Mouse (Mus musculus): ENCODE measurements at regions not wholly inside any gene's neighbourhood (a gene's known extent, or its start where the extent isn't known, plus 50 kb on each side); places are given as distances from the start of the nearest gene placed in this dataset.
A peak's percentile ranks its signal among the peaks of the same experiment; 100 is the strongest.

DNA sequence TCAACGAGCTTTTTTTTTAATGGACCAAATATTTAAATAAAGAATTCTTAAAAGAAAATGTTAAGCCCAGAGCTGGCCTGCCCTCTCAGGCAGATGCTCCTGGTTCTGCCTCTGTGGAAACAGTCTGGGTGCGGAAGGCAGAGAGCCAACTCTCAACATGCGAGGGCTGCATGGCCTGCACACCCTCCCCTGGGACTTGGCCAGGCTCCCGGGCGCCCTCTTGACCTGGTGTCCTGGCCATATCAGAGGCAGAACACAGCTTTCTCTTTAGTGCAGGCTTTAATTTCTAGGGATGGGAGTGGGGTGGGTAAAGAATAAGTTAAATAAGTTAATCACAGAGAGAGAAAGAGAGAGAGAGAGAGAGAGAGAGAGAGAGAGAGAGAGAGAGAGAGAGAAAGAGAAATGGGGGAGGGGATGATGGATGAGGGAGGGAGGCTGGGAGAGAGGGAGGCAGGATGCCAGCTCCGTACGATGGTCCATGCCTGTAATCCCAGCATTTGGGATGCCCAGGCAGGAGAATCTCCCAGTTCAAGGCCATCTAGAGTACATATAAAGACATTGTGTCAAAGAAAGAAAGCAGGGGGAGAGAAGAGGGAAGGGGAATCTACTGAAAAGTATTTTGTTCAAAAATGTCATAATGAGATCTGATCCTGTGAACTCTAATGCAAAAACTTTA lies 123.2 kb upstream of the Plekha5 start:
- peak in 1 of 2 experiments; percentile 26 for DNase-seq (ENCODE audit: low spot score in 2 of 2)

DNA sequence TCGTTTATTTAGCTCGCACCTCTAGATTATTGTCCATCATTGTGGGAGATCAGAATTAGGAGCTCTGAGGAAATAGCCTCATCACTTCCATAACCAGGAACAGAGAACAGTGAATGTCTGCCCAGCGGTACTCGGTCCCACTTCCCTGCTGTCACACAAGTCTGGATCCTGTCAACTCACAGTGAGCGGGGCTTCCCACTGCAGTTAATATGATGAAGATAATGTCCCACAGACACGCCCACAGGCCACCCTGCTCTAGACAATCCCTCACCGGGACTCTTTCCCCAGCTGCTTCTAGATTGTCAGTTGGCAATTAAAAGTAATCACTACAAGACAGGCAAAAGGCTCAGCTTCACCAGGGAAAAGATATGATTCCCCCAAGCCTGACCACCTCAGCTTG lies 124.2 kb upstream of the Plekha5 start:
- peak in 1 of 2 experiments; percentile 50 for DNase-seq (ENCODE audit: low spot score in 2 of 2)

DNA sequence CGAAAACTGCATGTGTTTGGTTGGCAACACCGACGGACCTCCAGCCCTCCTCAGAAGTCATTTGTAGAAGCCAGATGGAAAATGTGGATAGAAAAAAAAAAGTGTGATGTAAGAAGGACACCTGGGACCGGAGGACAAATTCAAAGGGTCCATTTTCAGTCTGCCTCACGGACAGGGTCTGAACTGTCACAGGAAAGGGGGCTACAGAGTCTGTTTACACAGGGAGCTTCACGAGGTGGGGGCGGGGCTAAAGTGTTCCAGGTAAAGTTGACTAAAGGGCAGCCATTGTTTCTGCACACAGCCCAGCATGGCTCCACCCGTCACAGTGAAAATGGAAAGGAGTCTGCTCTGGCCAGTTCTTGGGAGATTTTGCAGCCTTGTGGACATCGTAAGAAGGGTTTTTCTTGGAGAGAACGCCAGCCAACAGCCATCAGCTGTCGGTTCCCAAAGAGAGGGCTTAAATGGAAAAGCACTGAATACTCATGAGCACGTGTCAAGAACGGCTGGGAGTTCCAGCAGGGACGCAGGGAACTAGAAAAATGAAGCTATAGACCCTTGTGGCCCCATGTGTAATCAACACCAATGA lies 125.8 kb upstream of the Plekha5 start:
- no peak for DNase-seq (ENCODE audit: low spot score in 2 of 2)

DNA sequence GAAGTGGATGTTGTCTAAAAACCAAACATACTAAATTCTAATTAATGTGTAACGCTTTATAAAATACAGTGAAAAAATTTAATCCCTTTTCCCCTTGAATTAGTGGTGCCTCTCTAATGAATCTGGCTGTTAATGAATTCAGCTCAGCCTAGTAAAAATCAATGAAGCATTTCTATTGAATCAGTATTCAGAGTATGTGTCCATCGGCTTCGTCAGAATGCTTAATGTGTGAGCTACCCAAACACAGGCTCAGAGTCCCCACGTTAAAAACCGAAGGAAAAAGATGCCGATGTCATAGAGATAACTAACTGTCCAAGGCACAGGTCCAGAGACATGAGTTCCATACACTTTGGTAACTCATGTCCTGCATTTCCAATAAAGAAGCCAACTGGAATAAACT lies 126.3 kb upstream of the Plekha5 start:
- no peak for DNase-seq (ENCODE audit: low spot score in 2 of 2)

DNA sequence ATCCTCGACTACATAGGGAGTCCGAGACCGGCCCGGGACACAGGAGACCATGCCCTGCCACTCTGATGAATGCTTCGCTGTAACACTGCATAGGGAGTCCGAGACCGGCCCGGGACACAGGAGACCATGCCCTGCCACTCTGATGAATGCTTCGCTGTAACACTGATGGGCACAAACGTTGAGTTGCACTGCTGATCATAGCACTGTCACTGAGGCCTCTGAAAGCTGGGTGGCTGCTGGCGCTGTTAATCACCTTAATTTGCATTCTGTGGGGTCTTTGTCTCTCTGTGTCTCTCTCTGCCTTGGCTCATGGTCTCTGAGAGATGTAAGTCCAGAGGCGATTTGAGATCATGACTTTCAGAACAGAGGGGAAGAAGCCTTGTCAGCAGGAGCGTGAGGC lies 133.7 kb upstream of the Plekha5 start:
- peak in 1 of 2 experiments; percentile 52 for DNase-seq (ENCODE audit: low spot score in 2 of 2)

DNA sequence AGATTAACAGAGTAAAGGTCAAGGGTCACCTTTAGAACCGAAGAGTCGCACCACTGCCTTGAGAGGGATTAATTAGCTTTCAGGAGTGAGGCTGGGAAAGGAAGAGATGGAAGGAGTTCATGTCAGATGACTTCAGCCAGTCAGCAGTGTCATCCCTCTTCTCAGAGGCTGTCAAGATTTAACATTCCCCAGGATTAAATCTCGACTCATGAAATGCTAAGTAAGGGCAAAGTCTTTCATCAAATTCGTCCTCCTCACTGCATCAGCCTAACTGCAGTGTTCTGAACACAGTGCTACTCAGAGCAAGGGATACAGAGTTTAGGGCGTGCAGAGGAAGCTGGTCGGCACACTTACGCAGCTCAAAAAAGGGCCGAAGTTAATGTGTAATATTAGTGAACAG lies 135.1 kb upstream of the Plekha5 start:
- no peak for DNase-seq (ENCODE audit: low spot score in 2 of 2)

DNA sequence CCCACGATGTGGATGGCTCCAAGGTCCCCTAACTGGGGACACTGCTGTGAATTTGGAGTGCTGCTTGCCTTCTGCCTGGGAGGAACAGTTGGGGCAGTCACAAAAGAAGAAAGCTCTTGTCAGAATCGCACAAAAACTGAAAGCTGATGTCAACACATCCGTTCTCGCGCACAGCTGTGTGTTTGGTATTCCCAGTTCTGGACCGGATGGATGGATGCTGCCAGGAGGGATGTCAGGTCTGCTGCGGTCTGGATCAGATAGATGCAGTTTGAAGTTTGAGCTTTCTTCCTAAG lies 141.6 kb upstream of the Plekha5 start:
- DNase-seq (ENCODE audit: low spot score in 2 of 2), result no peak

DNA sequence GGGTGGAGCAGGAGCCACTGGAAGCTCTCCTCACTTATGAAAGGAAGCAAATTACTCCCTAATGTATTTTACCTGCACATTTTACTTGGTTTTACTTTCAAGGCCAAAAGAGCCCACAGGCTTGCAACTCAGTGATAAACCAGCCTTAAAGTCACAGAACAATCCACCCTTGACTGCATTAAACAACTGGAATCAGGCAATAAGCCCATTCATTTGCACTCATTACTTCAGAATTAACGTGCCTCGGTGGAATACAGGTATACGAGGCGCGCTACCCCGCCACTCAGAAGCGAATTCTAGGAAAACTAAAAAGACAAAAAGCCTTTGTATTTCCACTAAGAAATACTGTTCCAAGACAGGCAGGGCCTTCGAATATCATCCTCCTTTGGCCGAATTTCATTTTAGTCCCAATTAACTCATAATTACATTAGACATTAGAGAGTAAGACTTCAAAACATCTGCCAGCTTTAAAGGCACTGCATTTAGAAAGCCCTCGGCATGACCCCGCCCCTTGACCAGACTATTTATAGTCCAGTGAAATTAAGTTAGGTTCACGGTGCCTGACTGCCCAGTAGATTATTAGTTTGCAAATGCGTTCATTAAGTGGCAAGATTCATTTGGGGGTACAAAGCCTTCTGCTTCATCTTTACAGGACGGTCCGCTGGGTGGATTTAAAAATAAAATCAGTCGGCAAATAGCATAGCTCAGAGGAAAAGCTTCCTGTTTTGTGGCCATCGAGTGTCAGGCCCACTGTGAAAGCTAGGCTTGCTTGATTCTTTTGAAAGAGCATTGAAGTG lies 142.2 kb upstream of the Plekha5 start:
- DNase-seq (ENCODE audit: low spot score in 2 of 2), result no peak

DNA sequence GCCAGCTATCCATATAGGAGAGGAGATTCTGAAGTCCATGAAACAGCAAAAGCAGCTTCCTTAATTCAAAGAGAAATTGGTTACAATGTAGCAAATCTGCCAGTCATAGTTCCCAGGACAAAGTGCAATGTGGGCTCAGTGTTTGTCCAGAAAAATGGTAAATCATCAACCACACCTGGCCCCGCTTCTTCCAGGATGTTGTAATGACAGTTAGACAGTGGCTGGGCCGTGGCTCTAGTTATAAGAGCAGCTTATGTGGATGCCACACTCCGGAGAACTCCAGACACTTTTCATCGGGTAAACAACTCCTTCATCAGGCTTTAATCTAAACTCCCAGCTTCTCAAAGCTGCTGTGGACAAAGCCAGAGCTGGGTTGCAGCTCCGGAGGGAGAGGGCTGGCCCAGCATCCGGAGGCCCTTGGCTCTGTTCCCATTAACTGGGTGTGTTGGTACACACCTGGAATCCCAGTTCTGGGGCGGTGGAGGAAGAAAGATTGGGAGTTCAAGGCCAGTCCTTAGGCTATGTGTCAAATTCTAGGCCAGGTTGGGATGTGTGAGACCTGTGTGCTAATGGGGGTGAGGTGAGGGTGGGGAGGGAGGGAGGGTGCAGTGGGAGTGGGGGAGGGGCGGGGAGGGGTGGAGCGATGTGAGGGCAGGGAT lies 142.9 kb upstream of the Plekha5 start:
- DNase-seq (ENCODE audit: low spot score in 2 of 2), result no peak

DNA sequence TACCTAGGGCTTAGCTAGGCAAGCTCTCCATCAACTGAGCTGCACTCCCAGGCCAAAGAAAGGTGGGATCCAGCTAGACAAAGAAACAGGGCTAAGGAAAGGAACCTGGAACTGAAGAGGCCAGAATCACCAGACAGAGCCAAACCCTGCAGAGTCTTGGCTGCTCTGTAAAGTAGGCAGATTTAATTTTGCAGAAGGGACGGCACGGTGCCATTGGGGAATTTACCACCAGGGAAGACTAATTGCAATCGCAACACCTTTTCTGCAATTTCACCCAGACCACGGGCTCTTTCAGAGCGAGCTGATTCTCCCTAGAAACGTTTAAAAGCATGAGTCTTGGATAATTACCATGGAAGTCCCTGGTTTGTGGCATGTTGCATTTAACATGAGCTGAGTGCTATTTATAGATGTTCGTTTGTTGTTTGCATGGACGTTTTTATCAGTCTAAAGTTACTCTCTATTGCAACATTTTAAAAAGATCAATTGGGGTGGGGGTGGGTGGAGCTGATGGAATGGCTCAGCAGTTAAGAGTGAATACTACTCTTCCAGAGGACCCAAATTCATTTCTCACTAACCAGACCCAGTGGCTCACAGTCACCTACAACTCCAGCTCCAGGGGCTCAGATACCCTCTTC lies 144.0 kb upstream of the Plekha5 start:
- peak in 1 of 2 experiments; percentile 12 for DNase-seq (ENCODE audit: low spot score in 2 of 2)

DNA sequence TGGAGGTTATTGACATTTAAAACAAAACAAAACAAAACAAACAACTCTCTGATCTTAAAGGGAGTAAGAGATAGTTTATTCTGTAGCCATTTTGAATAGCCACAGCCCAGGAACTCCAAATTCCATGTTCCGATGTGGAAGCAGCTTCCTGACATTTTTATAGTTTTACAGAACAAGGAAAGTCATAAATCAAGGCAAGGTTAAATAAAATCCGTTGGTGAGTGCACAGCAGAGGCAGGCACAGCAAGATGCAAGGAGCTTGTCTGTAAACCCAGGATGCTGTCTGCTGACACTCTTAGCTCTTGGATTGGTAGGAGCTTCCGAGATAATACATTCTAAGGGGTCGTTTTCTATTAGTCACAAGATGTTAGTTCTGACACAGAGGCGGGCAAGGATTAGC lies 145.1 kb upstream of the Plekha5 start:
- DNase-seq (ENCODE audit: low spot score in 2 of 2), result no peak

DNA sequence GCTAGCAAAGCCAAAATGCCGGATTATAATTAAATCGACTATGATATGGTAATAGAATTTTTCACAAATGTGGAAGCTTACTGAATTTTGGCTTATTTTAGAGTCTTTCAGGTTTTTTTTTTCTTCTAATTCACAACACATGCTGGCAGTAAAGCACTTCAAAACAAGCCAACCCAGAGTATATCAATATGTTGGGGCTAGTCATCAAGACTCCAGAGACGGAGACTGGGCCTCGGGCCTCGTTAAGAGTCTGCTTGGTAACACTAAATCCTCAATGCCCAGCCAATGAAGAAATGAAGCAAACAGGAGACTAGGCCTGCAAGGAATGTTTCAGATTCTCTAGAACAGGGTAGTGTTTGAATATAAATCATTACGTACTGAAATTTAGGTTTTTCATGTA lies 153.3 kb upstream of the Plekha5 start:
- DNase-seq (ENCODE audit: low spot score in 2 of 2), result no peak

DNA sequence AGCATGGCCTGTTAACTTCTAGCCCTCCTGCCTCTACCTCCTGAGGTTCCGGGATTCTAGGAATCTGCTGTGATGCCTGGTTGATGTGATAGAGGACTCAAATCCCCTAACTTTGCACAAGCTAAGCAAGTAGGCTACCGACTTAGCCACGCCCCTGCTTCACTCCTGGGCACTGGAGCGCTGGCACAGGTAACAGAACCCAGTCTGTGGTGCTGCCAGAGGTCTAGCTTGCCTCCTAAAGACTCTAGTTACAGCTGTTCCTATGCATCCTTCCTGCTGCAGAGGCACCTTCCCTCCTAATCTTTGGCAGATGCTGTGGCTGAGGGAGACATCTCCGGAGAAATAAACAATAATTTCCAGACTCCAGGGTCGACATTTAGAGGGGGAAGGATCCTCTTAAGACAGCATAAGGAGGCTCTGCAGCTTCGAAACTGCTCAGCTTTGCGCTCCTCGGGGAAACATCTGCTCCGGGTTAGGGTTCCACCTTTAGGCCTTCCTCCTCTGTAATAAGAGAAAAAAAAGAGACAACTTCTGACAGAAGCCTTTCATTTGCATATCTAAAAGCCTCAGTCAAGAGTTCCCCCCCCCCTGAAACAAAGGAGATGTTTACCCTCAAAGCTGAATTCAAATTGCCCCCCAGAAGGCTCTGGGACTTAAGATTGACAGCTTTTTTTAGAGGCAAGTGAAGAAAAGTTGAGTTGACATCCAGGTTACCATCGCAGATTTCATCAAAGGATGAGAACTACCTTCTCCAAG lies 155.4 kb upstream of the Plekha5 start:
- DNase-seq (ENCODE audit: low spot score in 2 of 2), result no peak

DNA sequence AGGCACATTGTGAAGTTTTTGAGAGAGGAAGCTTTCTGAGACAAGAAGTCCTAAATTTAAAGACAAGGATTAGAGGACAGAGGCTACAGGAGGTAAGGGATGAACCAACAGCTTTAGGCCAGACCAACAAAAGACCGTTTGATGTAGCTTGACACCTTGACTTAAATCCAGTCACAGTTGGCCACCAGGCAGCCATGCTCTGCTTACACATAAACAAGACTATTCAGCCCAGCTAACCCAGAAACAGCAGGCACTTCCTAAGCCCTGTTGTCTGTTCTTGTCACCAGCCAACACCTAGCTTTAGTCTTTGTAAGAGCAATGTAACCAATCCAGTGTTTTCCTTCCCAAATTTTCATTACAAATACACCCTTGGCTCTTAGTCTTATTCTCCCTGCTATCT lies 159.9 kb upstream of the Plekha5 start:
- DNase-seq (ENCODE audit: low spot score in 2 of 2), result no peak

DNA sequence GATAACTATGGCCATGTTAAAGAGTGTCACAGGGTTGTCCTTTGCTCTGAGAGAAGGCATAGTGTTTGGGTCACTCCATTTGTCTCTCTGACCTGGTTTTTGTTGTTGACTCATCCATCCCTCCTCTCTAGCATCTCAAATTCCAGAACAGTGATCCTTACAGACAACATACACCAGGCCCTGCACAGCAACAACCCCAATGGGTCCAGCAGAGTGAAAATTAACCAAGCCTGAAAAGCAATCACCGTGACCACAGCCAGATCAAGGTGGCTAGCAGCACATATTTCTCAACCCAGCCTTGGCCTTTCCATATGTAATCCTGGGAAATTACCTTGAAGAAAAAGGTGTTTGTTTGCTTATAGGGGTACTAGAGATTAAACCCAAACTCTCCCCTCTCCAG lies 162.0 kb upstream of the Plekha5 start:
- DNase-seq (ENCODE audit: low spot score in 2 of 2), result no peak

DNA sequence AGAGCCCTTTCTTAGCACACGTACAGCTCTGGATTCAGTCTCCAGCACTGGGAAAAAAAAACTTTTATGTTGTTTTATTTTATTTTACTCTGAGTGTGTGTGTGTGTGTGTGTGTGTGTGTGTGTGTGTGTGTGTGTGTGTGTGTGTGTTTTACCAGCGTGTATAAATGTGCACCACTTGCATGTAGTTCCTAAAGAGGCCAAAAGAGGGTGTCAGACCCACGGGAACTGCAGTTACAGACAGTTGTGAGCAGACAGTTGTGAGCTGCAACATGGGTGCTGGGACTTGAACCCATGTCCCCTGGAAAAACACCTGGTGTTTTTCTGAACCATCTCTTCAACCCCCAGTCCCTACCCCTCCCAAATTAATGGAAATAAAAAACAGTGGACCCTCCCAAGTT lies 165.1 kb upstream of the Plekha5 start:
- no peak for DNase-seq (ENCODE audit: low spot score in 2 of 2)

DNA sequence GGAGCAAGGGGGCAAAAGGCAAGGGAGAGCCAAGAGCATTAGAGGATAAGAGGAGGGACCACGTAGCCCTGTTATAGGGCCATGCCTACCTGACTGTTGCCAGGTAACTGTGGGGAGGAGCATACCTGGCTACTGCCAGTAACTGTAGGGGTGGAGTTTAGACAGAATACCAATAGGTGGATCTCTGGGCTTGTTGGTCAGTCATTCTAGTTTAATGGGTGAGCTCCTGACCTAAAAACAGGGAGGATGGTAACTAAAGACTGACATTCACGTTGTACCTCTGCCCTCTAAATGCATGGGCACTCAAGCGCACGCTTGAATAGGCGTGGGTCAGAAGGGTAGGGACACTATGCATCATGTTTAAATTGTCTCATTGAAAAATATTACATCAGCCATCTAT lies 165.8 kb upstream of the Plekha5 start:
- no peak for DNase-seq (ENCODE audit: low spot score in 2 of 2)

DNA sequence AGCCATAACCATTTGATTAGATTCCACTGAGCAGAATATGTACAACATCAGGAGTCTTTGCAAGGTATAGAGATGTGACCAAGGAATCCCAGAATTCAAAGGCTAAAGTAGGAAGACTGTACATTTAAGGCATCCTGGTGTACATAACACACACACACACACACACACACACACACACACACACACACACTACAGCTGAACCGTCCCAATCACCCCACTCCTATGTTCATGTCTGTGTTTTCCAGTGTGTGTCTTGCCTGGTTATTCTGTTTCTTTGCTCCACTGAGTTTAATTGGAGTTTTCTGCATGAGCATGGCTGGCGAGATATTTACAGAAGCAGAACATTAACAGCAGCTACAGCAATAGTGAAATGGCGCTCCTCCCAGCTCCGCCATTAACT lies 172.3 kb upstream of the Plekha5 start:
- no peak for DNase-seq (ENCODE audit: low spot score in 2 of 2)

DNA sequence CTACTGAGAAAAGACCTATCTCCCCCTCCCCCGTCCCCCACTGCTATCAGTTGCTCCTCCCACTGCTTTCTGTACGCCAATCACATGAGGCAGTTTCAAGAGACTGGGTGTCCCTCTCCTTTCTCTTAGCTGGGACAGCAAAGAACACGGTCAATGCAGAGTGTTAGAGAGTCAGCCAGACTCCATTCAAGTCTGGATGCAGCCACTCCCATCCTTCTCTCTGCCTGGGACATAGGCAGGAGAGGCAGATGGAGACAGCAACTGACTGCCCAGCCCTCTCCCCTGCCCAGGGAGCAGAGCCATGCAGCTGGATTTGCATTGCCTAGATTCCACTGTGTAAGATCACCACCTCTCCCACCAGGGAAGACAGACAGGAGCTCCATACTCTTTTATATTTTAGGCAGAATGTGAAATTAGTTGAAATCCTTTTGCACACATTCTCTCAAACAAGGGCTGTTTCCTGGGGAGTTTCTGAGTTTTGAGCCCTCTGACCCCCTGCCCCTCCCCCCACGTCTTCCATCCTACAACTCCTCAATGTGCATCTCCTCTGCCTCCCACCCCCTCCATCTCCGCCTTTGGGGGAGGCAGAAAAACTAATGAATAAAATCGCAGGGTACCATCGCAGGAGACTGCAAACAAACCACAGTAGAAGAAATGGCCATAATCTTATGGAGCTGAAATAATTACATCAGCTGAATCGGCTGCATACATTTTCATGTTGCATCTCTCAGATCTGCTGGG lies 180.3 kb upstream of the Plekha5 start:
- DNase-seq (ENCODE audit: low spot score in 2 of 2), result no peak

DNA sequence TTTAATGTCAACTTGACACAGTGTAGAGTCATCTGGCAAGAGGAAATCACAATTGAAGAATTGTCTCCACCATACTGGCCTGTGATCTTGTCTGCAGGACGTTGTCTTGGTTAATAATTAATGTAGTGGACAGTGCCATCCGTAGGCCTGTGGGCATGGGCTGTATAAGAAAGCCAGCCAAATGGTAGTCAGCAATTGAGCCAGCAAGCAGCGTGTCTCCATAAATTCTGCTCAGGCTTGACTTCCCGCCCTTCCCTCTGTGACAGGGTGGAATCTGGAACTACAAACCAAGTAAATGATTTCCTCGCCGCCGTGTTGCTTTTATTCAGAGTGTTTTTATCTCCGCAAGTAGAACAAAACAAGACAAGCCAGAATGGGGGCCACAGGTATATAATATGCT lies 184.5 kb upstream of the Plekha5 start:
- no peak for DNase-seq (ENCODE audit: low spot score in 2 of 2)
